Mouse (Mus musculus) kidney, adult 2 months (tissue): ENCODE data around the gene Sorbs1.

ENCODE experiments used
- CTCF ChIP-seq: fragments of 200-500 bp; conservative IDR thresholded peaks from 2 replicates; pipeline ENCODE4 v1.5.1; 2011; ENCODE audit warnings: low read depth, mild to moderate bottlenecking, control low read depth, low read length, moderate library complexity, mixed read lengths; ENCODE audit not compliant: insufficient read depth, insufficient read length
- POLR2A ChIP-seq: fragments of 200-500 bp; IDR thresholded peaks from one replicate; pipeline ENCODE4 v1.6.1; 2011; ENCODE audit warnings: low read depth, low read length, control low read depth

DNA sequence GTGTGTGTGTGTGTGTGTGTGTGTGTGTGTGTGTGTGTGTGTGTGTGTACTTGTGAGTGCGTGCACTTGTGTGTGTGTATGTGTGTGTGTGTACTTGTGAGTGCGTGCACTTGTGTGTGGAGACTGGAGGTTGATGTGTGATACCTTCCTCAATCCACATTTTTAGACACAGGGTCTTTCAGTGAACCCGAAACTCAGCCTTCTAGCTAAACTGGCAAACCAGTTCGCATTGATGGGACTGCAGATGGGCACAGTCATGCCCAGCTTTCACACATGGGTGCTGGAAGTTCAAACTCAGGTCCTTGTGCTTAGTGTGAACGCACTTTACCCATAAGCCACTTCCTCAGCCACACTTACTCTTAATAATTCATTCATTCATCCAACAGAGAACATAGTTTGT lies 265.1 kb downstream of the Sorbs1 start:
- TF ChIP-seq POLR2A (no peak), CTCF (no peak)
